Mouse (Mus musculus): Measurements from ENCODE around the gene Syt15.
"Not testable (repeated sequence)": the region's sequence is repeated elsewhere in the genome, so short reads cannot be mapped to it uniquely, and the experiment has no call there.

The Syt15 gene

GRCm38 (mm10) chr14:34227981-34228380, 8.6 kb downstream of the Syt15 start:
- no peak for DNase-seq (ENCODE audit: low spot score)

- no peak for DNase-seq (ENCODE audit: low spot score)
Observed at GRCm38 (mm10) chr14:34228830-34229506, 9.6 kb downstream of the Syt15 start.

GRCm38 (mm10) chr14:34232340-34232739, 12.9 kb downstream of the Syt15 start:
- no peak for DNase-seq (ENCODE audit: low spot score)

DNA sequence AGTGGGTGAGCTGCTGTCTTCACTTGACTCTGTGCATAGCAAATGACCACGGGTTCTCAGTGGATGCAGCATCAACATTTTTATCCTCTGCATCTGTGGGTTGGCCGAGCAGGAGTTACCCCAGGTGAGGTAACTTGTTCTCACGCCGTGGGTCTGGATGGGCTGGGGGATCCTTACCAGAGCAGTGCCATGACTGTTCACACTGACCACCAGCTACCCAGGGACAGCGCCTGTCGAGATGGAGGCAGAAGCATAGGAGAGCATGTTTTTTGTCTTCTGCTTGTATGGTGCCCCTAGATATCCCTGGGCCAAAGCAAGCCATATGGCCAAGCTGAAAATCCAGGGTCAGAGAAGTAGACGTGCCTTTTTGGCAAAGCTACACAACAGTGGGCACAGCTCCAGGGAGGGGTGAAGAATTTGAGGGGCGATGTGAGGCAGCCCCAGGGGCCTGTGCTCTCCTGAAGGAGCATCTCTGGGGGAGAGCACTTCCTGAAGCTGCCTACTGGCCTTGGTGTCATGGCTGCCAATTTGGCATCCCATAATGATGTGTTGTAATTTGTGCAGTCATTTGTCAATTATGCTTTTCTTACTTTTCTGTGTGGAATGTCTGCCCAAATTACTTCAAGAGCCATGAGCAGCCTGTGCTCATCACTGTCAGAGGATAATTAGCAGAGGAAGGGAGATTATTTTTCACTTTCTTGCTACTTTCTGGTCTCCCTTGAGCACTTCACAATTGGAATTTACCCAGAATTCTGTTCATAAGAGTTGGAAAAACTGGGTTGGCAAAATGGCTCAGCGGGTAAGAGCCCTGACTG, 13.7 kb downstream of the Syt15 start:
- no peak for DNase-seq (ENCODE audit: low spot score)

DNA sequence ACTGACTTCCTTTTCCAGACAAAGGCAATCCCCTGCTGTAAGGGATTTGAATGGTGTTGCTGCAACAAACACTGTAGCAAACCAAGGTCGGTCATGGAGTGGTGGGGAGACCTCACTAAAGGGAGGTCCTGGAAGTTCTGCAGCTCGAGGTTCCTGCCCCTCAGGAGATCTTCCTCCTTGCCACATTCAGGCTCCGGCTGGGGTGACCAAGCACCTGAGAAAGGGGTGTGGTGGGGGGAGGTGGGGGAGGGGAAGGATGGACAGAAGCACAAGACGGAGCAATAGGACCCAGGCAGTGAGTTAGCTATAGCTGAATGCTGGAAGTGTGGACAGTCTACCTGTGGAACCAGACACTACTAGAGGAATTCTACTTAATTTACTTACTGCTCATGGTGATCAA, 14.5 kb downstream of the Syt15 start:
- no peak for DNase-seq (ENCODE audit: low spot score)

GRCm38 (mm10) chr14:34234630-34235380, 15.4 kb downstream of the Syt15 start:
- DNase-seq (ENCODE audit: low spot score) = peak; percentile 73

DNA sequence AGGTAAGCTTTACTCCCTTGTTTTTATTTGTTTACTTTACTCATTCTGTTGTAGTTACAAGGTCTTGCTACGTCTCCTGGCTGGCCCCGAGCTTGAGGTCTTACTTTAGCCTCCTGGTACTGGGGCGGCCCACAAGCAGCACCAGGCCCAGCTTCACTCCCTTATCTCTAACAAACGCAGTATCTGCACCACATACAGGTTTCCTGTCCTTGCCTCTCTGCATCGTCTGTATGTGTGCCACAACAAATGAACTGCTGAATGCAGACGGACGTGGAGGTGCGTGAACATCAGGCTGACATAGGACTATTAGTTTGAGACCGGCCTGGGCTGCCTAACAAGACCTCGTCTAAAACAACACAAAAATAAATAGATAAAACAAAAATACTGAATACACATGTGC, 20.9 kb downstream of the Syt15 start:
- no peak for DNase-seq (ENCODE audit: low spot score)

DNA sequence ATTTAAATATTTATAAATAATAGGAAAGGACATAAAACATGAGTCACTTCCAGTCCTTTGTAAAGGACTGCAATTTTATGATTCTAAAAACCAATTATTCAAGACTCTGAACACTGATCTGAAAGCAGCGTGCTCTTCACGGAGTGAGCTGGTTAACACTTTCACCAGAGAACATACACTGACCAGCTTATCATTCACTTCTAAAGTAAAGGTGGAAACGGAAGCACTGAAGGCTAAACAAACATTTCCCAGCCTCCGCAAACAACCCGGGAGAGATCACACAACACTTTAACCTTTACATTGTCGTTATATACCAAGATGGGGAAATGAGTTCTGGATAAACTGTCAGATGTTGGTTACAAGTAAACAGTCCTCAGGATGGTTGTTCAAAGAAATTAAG, 21.3 kb downstream of the Syt15 start:
- DNase-seq (ENCODE audit: low spot score) = peak; percentile 51

DNA sequence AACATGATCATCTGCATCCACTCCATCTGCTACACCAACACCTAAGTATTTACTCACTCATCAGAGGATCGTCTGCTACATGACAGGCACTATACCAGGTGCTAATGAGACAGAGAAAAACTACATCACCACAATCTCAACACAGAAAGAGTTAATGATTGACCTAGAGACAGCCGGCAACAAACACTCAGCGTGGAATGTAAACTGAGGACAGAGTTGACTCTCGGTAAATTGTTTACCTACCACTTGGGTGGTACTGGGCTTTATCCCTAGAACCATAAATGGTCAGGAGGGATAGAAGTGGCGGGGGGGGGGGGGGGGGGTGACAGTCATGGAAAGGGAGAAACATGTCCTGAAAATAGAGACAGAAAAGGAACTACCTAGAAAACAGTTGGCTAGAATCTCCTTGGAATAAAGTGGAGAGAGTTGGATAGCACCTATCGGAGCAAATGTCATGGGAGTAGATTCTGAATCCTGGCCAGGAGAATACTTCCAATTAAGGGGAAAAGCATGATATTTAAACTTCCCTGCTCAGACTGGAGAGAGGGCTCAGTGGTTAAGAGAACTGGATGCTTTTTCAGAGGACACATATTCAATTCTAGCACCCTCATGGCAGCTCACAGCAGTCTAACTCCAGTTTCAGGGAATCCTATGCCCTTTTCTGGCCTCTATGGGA, 33.2 kb downstream of the Syt15 start:
- peak; percentile 41 for DNase-seq (ENCODE audit: low spot score)

GRCm38 (mm10) chr14:34253261-34253660, 33.9 kb downstream of the Syt15 start:
- DNase-seq (ENCODE audit: low spot score) = no peak

- DNase-seq (ENCODE audit: low spot score) = not testable (repeated sequence)
Observed at GRCm38 (mm10) chr14:34258525-34258924, 39.1 kb downstream of the Syt15 start.

- no peak for DNase-seq (ENCODE audit: low spot score)
Observed at GRCm38 (mm10) chr14:34268046-34268445, 48.7 kb downstream of the Syt15 start.

DNA sequence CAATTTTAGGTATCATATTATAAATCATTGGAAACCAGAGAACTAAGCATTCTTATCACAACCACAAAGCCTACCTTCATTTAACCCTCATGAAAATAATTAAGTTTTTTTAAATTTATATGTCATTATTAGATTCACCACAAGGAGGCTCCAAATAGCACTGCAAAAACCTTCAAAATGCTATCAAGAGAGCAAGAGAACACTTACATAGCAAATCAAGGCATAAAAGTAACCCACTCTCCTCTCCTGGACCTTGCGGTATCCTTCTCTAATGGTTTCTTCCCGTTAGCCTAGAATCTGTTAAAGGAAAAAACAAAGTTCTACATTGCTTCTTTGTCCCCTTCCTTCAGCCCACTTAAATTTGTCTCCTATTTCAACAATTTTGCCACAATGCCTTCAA, 53.9 kb downstream of the Syt15 start:
- no peak for DNase-seq (ENCODE audit: low spot score)

DNA sequence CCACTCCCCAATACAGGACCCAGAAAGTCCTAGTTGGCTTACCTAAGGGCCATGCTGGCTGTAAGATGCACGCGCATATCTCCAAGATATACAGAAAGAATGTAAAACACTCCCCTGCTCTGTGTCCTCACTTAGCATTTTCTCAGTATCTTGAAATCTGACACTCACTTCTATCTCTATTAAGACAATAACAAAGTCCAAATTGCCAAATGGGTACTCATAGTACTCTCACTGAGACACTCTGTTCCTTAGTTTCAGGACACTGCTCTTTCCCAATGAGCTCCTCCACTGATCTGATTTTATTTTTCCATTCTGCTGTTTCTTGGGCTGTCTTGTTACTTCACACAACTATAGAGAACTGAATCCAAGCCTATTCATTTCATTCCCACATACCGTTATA, 54.7 kb downstream of the Syt15 start:
- DNase-seq (ENCODE audit: low spot score) = peak; percentile 26

- peak; percentile 71 for DNase-seq (ENCODE audit: low spot score)
Observed at GRCm38 (mm10) chr14:34275225-34275624, 55.8 kb downstream of the Syt15 start.

DNA sequence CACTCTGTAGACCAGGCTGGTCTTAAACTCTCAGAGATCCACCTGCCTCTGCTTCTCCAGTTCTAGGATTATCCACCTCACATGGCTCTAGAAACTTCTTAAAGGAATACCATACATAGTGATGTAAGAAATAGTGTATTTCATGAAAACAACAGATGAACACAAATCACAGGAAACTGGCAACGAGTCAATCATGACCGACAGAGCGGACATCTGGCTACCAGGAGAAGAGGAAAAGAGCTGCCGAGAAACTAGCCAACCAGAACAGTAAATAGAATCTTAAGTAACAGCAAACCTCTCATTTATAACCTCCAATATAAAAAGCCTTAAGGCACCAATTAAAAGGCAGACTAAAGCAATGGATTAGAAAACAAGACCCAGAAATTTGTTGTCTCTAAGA, 60.3 kb downstream of the Syt15 start:
- no peak for DNase-seq (ENCODE audit: low spot score)
